Mouse (Mus musculus) activated CD4-positive, CD25-positive, alpha-beta regulatory T cell, adult 4 months (primary cell): ENCODE measurements at regions not wholly inside any gene's neighbourhood (a gene's known extent, or its start where the extent isn't known, plus 50 kb on each side); places are given as distances from the start of the nearest gene placed in this dataset.
"Not testable (repeated sequence)": the region's sequence is repeated elsewhere in the genome, so short reads cannot be mapped to it uniquely, and the experiment has no call there.

Source experiments
- ATAC-seq: one replicate; pipeline ENCODE4 v1.8.0; 2017

- no peak for ATAC-seq
These were observed 104.0 kb upstream of the Gadl1 start for GRCm38 (mm10) chr9:115805224-115805623.

GRCm38 (mm10) chr9:115806018-115806702, 103.1 kb upstream of the Gadl1 start:
- ATAC-seq: no peak

- no peak for ATAC-seq
These were observed 69.1 kb upstream of the Gadl1 start for GRCm38 (mm10) chr9:115840186-115840585.

GRCm38 (mm10) chr9:115840791-115841190, 68.5 kb upstream of the Gadl1 start:
- ATAC-seq: no peak

- ATAC-seq: no peak
These were observed 67.6 kb upstream of the Gadl1 start for GRCm38 (mm10) chr9:115841684-115842083.

GRCm38 (mm10) chr9:115844340-115844739, 64.9 kb upstream of the Gadl1 start:
- no peak for ATAC-seq

- no peak for ATAC-seq
These were observed 64.2 kb upstream of the Gadl1 start for GRCm38 (mm10) chr9:115845091-115845490.

- no peak for ATAC-seq
These were observed 61.8 kb upstream of the Gadl1 start for GRCm38 (mm10) chr9:115847289-115848074.

- not testable (repeated sequence) for ATAC-seq
These were observed 55.9 kb upstream of the Gadl1 start for GRCm38 (mm10) chr9:115853210-115853842.

- no peak for ATAC-seq
These were observed 52.0 kb upstream of the Gadl1 start for GRCm38 (mm10) chr9:115857301-115857700.

GRCm38 (mm10) chr9:115858848-115859247, 50.4 kb upstream of the Gadl1 start:
- ATAC-seq: no peak
